Mouse (Mus musculus) midbrain, embryonic 11.5 days (tissue): ENCODE results near the gene Lgals3bp. TPM values are rescaled to one million over a fixed set of nuclear protein-coding genes. Genes with fewer than 3 reads are reported as not detected.

Experiments
- ATAC-seq: fragments of 200-750 bp; cut with Nextera tagmentation; 2 replicates; pipeline ENCODE4 v1.8.0; 2017; ENCODE audit warnings: moderate TSS enrichment, moderate library complexity; ENCODE audit not compliant: low FRiP score
- DNase-seq: peaks from one replicate; pipeline ENCODE4 v3.0.0; 2015; ENCODE audit warnings: low spot score; ENCODE audit errors: missing footprints
- H3K27ac ChIP-seq: fragments of 300-500 bp; sonication (generic); 2 replicates; pipeline ENCODE4 v1.5.1; 2014; ENCODE audit warnings: low read depth, low read length
- H3K27me3 ChIP-seq: fragments of 300-500 bp; sonication (generic); 2 replicates; pipeline ENCODE4 v1.6.1; 2014; ENCODE audit warnings: mild to moderate bottlenecking, low read length, moderate library complexity, mixed read lengths; ENCODE audit not compliant: control insufficient read depth, insufficient read depth
- H3K36me3 ChIP-seq: fragments of 300-500 bp; sonication (generic); 2 replicates; pipeline ENCODE4 v1.6.1; 2014; ENCODE audit warnings: mild to moderate bottlenecking, low read length, moderate library complexity, mixed read lengths; ENCODE audit not compliant: control insufficient read depth, insufficient read depth
- H3K4me1 ChIP-seq: fragments of 300-500 bp; sonication (generic); 2 replicates; pipeline ENCODE4 v1.6.1; 2014; ENCODE audit warnings: low read length; ENCODE audit not compliant: control insufficient read depth, insufficient read depth
- H3K4me2 ChIP-seq: fragments of 300-500 bp; sonication (generic); 2 replicates; pipeline ENCODE4 v1.6.1; 2014; ENCODE audit warnings: mild to moderate bottlenecking, moderate library complexity
- H3K4me3 ChIP-seq: fragments of 300-500 bp; sonication (generic); 2 replicates; pipeline ENCODE4 v1.5.1; 2014; ENCODE audit warnings: low read depth, low read length
- H3K9ac ChIP-seq: fragments of 300-500 bp; sonication (generic); 2 replicates; pipeline ENCODE4 v1.6.1; 2014; ENCODE audit warnings: low read length
- H3K9me3 ChIP-seq: fragments of 300-500 bp; sonication (generic); 2 replicates; pipeline ENCODE4 v1.6.1; 2016; ENCODE audit warnings: low read length; ENCODE audit not compliant: control insufficient read depth
- WGBS: fragments of 180-500 bp; shearing (Covaris S2); extraction: QIAGEN DNeasy Blood & Tissue Kit; methylation state at CpG from one replicate; pipeline ENCODE4 v1.1.7; 2014; 5-methylcytosine and 5-hydroxymethylcytosine counted together
- polyA plus RNA-seq: library from polyadenylated mRNA; unstranded; fragments of >200 nt; fragmentation: Nextera tagmentation; extraction: Ambion mirVana; gene quantifications from 2 replicates; pipeline ENCODE4 v1.2.1, GENCODE M21; 2014

Lgals3bp gene
- polyA plus RNA-seq, 1 experiment from 2014 or later, result 1.8 TPM

GRCm38 (mm10) chr11:118426765-118427164 is 24.9 kb upstream of the Lgals3bp start:
- Histone ChIP-seq H3K4me1 (peaks cover 14% of the 10 kb centered on the region), H3K27me3 (no peaks in the 10 kb centered on the region), H3K9me3 (no peaks in the 10 kb centered on the region), H3K27ac (no peak overlapping the region), H3K4me3 (no peak overlapping the region), H3K4me2 (no peak overlapping the region), H3K9ac (no peak overlapping the region), H3K36me3 (no peaks in the 10 kb centered on the region)
- no peak for ATAC-seq
- DNase-seq, result no peak
- 80% methylated on average over 5 of the region's 5 CpGs for WGBS

- no peaks in the 10 kb centered on the region for H3K9me3 ChIP-seq
- no peak overlapping the region for H3K4me3 ChIP-seq
- ATAC-seq (no peak), DNase-seq (no peak)
- H3K4me1 ChIP-seq, result peaks cover 15% of the 10 kb centered on the region
- WGBS, result 65% methylated on average over 13 of the region's 13 CpGs
- no peak overlapping the region for H3K27ac ChIP-seq
- no peaks in the 10 kb centered on the region for H3K27me3 ChIP-seq
- H3K9ac ChIP-seq, result no peak overlapping the region
- H3K4me2 ChIP-seq, result no peak overlapping the region
- H3K36me3 ChIP-seq, result no peaks in the 10 kb centered on the region
Observed at GRCm38 (mm10) chr11:118424621-118425335, 22.9 kb upstream of the Lgals3bp start.

GRCm38 (mm10) chr11:118423266-118423971 is 21.5 kb upstream of the Lgals3bp start:
- H3K27ac ChIP-seq, result no peak overlapping the region
- H3K4me2 ChIP-seq, result peak overlapping the region; percentile 30; the same call in 1 of the 2 replicates
- H3K4me1 ChIP-seq, result peaks cover 16% of the 10 kb centered on the region
- H3K9me3 ChIP-seq, result no peaks in the 10 kb centered on the region
- H3K36me3 ChIP-seq, result no peaks in the 10 kb centered on the region
- ATAC-seq (no peak), DNase-seq (peak; percentile 97)
- H3K9ac ChIP-seq, result peak overlapping the region; percentile 57; the same call in 1 of the 2 replicates
- WGBS, result 5% methylated on average over 18 of the region's 18 CpGs
- no peaks in the 10 kb centered on the region for H3K27me3 ChIP-seq
- H3K4me3 ChIP-seq, result no peak overlapping the region

GRCm38 (mm10) chr11:118420261-118420660 is 18.4 kb upstream of the Lgals3bp start:
- DNase-seq, result no peak
- H3K4me1 ChIP-seq, result peaks cover 20% of the 10 kb centered on the region

GRCm38 (mm10) chr11:118418834-118419504 is 17.1 kb upstream of the Lgals3bp start, which contains the start of gene Cant1:
TSS of gene Cant1 (minus strand) at chr11:118419086.
- H3K9me3 ChIP-seq, result no peaks in the 10 kb centered on the region
- peak within 1 kb of the TSS; percentile 87 for H3K4me2 ChIP-seq
- H3K4me1 ChIP-seq, result peaks cover 20% of the 10 kb centered on the region
- WGBS, result under 1% methylated on average over 41 of the region's 50 CpGs
- H3K9ac ChIP-seq, result peak within 1 kb of the TSS; percentile 94
- H3K36me3 ChIP-seq, result no peaks in the 10 kb centered on the region
- 0 out of 2 replicates have a peak within 1 kb of the TSS, but pooled peaks have one; percentile 21 for H3K27ac ChIP-seq
- ATAC-seq, result peak; percentile 94
- no peaks in the 10 kb centered on the region for H3K27me3 ChIP-seq
- peak; percentile 100 for DNase-seq
- peak within 1 kb of the TSS; percentile 88 for H3K4me3 ChIP-seq

More at GRCm38 (mm10) chr11:118420261-118420660, 18.4 kb upstream of the Lgals3bp start:
- Histone ChIP-seq H3K4me2 (no peak overlapping the region), H3K27ac (no peak overlapping the region), H3K36me3 (no peaks in the 10 kb centered on the region), H3K9me3 (no peaks in the 10 kb centered on the region), H3K4me3 (no peak overlapping the region), H3K27me3 (no peaks in the 10 kb centered on the region), H3K9ac (no peak overlapping the region)
- no peak for ATAC-seq
- 82% methylated on average over 7 of the region's 7 CpGs for WGBS

- 5% methylated on average over 12 of the region's 12 CpGs for WGBS
Observed at GRCm38 (mm10) chr11:118418442-118418833, 16.5 kb upstream of the Lgals3bp start.

GRCm38 (mm10) chr11:118417496-118417895 is 15.6 kb upstream of the Lgals3bp start:
- Histone ChIP-seq H3K27me3 (no peaks in the 10 kb centered on the region), H3K9me3 (no peaks in the 10 kb centered on the region), H3K4me1 (peaks cover 14% of the 10 kb centered on the region), H3K36me3 (no peaks in the 10 kb centered on the region), H3K4me3 (no peak overlapping the region), H3K9ac (no peak overlapping the region), H3K4me2 (peak overlapping the region; percentile 87; the same call in 1 of the 2 replicates), H3K27ac (no peak overlapping the region)
- DNase-seq (no peak), ATAC-seq (no peak)
- 94% methylated on average over 9 of the region's 9 CpGs for WGBS

More at GRCm38 (mm10) chr11:118418442-118418833, 16.5 kb upstream of the Lgals3bp start:
- peak overlapping the region; percentile 87 for H3K4me2 ChIP-seq
- no peak; the same call in 1 of the 2 replicates for ATAC-seq
- H3K4me3 ChIP-seq, result peak overlapping the region; percentile 88
- peaks cover 15% of the 10 kb centered on the region for H3K4me1 ChIP-seq
- H3K27ac ChIP-seq, result no peak overlapping the region
- H3K36me3 ChIP-seq, result no peaks in the 10 kb centered on the region
- no peak for DNase-seq
- H3K27me3 ChIP-seq, result no peaks in the 10 kb centered on the region
- peak overlapping the region; percentile 94 for H3K9ac ChIP-seq
- H3K9me3 ChIP-seq, result no peaks in the 10 kb centered on the region

GRCm38 (mm10) chr11:118416046-118416445 is 14.2 kb upstream of the Lgals3bp start:
- Histone ChIP-seq H3K27me3 (no peaks in the 10 kb centered on the region), H3K4me2 (no peak overlapping the region), H3K4me1 (peaks cover 14% of the 10 kb centered on the region), H3K36me3 (no peaks in the 10 kb centered on the region; the same call in 1 of the 2 replicates), H3K9me3 (no peaks in the 10 kb centered on the region), H3K4me3 (no peak overlapping the region), H3K9ac (no peak overlapping the region), H3K27ac (no peak overlapping the region)
- ATAC-seq (no peak), DNase-seq (no peak)
- 88% methylated on average over 7 of the region's 7 CpGs for WGBS
